Mouse (Mus musculus) cerebellum, postnatal 25 days (tissue): ENCODE data around the gene Gm48552.

Experiments used
- DNase-seq, 2 experiments: peaks; one replicate each; pipeline ENCODE4 v3.0.0; 2021; ENCODE audit warnings: mixed read lengths in 2 of 2

The Gm48552 gene

DNA sequence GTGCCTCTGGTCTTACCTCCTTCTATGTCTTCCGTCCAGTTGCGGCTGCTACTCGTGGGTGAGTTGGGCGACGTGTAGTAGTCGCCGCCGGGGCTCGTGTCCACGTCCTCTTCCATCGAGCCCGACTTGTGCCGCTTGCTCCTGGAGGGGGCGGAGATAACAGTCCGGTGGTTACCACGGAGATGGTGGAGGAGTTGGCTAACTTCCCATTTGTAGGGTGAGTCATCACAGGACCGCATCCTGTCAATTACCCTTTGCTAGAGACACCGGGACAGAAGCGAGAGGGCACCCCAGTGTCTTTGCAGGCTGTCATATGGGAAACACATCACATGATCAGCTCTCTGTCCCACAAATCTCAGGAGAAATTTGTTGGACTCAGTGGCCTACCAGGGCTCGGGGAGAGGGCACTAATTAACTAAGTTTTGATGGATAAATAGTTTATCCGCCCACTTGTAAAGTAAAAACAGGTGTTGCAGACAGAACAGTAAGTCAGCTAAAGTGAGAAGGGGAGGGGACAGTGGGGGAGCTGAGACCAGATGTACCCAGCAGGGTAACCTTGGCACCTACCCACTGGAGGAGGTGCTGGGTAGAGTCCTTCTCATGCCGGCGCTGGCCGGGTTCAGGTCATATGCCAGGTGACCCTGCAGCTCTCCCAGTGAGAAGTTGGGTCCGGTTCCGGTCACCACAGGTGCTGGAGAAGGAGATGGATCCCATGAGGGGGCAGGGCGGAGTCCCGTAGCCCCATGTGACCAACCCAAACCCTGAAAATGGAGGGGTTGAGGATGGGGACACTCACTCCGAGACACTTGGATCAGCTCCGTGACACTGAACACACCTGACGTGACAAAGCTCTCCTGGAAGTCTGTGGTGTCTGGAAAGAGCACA lies 19.0 kb downstream of the Gm48552 start:
- peak; percentile 86 to 88 for DNase-seq

- DNase-seq = no peak
Observed at GRCm38 (mm10) chr10:81408424-81408729, 19.6 kb downstream of the Gm48552 start.

- peak; percentile 73 to 84 for DNase-seq
Observed at GRCm38 (mm10) chr10:81408871-81409291, 20.1 kb downstream of the Gm48552 start.

- DNase-seq = no peak
Observed at GRCm38 (mm10) chr10:81409330-81409729, 20.5 kb downstream of the Gm48552 start.

DNA sequence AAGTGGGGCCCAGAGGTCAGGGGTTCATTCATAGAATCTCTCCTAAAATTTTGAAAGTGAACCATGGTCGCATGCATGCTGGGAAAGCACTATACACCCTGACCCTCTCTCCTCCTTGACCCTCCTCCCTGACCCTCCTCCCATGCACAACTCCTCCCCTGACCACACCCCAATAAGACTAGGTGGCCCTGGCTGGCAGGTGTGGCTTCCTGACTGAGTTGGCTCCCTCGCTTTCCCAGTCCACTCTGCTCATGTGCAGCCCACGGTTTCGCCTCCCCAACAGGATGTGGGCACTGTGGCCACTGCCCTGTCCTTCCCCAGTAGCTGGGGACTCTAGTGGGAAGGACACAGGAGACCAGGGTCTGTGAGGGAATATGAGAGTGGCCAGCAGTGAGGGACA lies 21.5 kb downstream of the Gm48552 start:
- no peak for DNase-seq

DNA sequence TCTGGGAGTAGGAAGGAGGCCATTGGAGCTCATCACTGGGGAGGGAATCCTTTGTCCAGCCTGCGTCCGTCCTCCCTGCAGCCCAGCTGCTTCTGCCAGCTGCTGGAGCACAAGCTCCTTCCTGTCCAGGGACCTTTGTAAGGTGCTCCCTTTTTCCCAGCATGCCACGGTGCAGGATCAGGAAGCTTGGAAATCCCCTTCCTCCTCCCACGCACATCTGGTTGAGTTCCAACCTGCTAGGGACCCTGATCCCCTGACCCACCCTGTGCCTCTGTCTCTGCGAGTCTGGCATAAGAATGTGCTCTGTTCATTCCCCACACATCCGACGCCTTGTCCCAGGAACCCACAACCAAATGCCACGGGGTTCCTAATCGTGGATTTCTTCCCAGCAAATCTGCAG lies 22.2 kb downstream of the Gm48552 start:
- DNase-seq = no peak

DNA sequence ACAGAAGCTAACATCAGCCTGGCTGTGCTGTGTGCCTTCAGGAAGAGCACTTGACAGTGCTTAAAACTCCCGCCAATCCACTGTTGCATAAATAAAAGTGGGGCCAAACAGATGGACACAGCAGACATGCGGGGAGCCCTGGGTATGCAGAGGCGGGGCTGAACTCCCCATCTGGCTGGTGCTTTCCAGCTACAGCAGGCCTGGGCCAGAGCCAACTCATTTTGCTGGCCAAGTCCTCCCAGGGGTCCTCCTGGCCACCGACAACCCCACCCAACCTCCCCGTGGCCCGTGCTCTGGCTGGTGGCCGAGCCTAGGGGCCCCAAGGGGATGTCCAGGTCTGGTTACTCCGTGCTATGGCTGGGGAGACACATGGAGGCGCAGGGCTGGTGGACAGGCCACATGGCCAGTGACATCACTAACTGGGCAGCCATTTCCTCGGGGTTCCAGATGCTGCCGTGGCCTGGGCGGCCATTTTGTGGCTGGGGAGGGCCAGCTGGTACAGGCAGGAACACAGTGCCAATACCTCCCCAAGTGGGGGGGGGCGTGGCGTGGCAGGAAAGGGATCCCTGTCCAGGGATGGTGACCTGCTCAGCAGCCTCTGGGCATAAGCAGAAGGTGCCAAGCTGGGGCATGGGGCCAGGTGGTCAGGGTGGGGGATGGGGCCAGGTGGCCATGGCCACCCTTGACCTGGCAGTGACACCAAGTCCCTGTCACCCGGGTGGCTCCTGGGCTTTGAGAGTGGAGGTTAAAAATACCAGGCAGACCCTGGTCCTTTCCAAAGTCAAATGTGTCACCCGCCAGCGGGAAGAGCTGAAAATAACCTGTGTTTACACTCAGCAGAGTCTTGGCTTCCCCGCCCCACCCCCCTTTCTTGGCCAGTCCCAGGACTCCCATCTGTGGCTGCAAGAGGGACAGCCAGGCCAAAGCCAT lies 22.9 kb downstream of the Gm48552 start:
- DNase-seq = peak; percentile 94

GRCm38 (mm10) chr10:81412586-81413309 lies 23.9 kb downstream of the Gm48552 start:
- peak in 1 of 2 experiments; percentile 64 for DNase-seq

DNA sequence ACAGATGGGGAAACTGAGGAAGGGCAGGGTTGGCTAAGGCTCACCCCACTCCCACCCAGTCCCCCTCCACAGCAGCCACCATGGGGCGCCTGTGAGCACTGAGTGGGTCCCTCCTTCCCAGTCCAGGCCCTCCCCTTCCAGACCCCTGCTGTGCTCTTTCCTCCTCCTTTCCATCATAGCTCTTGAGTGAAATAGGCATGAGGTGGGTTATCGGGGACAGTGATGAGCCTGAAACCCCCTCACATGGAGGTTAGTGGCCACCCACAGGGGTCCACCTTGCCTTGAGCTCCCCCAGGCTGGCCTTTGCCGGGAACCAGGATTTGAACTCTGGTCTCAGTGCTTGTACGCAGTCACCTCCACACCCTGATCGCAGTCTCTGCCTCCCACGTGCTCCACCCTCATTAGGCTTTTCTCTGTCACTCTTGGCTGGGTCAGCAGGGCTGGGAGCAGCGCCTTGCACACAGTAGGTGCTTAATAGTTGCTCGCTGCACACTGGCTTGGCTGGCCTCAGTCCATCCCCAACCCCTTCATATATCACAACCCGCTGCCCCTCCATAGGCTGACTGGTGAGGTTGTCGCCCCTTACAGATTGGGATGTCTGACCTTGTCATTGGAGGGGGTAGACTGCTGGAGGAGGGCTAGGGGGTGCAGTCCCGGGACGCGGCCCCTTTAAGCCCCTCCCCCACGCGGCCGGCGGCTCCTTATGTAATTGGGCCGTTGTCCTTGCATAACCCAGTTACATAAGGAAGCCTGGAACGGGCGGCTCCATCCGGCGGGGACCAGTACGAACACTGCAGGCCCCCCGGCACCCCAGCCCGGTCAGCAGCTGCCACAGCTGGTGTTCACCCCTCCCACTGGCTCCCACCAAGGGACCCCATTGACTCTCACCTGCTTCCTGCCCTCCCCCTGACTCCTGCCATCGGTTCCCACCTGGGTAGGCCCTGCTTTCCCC lies 24.8 kb downstream of the Gm48552 start:
- DNase-seq = peak; percentile 89 to 91

DNA sequence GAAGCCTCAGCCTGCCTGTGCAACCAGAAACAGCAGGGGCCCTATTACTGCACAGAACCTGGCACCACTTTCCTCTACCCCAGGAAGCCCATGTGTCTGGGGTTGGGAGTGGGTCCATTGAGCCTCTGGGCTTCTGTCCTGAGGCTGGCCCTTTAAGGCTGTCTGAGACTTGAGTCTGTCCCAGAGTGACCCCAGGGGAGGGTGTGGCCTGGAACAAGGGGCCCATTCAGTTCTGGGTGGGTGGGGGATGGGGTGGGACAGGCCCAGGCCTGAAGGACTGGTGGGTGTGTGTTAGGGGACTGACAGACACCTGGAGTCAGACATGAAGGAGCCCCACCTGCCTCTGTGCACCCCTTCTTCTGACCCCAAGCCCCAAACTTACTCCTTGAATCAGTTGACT lies 25.9 kb downstream of the Gm48552 start:
- no peak for DNase-seq

GRCm38 (mm10) chr10:81415146-81415545 lies 26.3 kb downstream of the Gm48552 start:
- no peak for DNase-seq

DNA sequence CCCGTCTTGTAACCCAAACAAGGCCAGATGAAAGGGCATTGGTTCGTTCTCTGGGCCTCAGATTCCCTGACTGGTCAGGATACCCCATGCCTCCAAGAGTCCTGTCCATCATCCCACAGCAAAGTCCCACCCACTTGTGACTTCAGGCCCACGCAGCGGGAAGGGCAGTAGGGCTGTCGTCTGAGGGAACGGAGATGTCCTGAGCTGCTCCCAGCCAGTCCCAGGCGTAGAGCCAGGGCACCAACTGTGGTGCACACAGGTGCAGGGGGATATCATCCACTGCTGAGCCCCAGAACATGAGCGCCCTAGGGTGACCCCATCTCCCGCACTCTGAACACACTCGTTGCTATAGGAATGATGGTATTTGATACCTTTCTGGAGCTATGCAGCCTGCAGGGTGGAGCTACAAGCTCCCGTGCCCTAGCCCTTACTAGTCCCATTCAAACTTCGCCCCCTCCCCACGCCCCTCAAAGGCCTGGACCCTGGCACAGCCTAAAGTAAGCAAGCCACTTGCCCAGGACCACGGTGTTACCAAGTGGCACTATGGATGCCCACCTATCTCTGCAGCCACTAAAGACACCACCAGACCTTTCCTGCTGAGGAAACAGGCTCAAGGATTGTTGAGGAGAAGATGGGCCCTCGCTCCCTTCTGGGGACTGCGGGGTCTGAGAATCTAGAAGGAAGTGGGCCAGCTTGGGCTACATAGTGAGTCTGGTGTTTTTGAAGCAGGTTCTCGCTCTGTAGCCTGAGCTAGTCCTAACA lies 26.9 kb downstream of the Gm48552 start:
- DNase-seq = peak; percentile 66 to 73

DNA sequence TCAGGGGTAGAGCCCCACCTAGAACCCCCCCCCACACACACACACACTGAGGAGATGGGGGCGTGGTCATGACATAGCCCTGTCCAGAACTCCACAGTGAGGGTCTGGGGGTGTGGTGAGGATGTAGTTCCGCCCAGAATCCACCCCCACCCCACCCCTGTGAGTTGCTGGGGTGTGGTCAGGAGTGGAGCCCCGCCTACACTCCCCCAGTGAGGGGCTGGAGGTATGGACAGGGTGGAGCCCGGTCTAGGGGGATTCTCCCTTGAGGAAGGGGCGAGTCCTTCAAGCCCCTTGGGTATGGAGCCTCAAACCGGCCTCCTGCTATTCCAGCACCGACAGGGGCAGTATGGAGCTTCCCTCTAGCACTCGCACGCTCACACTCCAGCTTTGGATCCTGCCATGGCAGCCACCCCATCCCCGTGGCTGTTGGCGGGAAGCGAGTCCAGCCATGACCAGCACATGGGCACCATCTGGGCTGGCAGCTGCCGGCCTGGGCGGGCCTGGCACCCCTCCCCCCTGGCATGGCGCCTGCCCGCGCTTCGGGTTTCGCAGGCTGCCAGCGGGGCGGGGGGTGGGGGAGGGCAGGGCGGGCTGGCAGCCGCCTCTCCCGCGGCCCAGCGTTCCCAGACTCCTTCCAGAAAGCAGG lies 27.9 kb downstream of the Gm48552 start:
- DNase-seq = peak; percentile 97 to 98

GRCm38 (mm10) chr10:81417227-81418215 lies 28.7 kb downstream of the Gm48552 start:
- DNase-seq = peak; percentile 29 to 44

DNA sequence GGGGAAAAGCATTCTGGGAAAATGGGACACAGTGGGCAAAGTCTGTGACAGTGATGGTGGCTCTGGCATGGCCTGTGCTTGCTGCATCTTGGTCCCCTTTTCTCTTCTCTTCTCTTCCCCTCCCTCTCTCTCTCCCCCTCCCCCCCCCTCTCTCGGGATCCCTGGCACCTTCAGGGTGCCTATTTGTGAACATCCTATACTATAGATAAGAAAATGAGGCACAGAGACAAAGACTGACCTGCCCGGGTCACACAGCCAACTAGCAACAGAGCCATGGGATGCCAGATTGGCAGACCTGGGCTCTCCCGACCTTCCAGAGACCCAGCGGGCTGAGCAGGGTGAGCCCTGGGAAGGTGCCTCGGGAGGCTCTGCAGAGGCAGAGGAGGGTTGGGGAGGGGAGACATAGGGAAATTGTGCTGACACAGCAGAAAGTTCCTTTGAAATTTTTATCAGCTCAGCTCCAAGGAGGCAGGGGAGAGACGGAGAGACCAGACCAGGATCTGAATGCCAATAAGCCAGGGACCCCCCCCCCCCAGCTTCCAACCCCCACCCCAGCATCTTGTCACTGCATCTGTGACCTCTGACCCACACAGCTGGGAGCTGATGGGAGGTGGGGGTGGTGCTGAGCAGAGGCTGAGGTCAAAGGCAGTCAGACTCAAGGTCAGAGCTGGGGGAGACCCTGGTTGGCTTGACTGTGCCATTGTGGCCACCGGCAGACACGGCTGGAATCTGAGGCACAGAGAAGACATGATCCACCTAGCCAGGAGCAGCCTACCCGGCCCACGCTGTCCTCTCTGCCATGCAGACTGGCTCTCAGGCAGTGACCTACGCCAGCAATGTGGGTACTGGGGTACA lies 29.6 kb downstream of the Gm48552 start:
- DNase-seq = peak; percentile 11 to 24

- peak; percentile 19 to 32 for DNase-seq
Observed at GRCm38 (mm10) chr10:81419111-81419928, 30.5 kb downstream of the Gm48552 start.

- peak; percentile 69 to 72 for DNase-seq
Observed at GRCm38 (mm10) chr10:81420191-81420767, 31.5 kb downstream of the Gm48552 start.
